Mouse (Mus musculus): ENCODE measurements around the gene Ecm1. TPM values are rescaled to one million over a fixed set of nuclear protein-coding genes. Genes with fewer than 3 reads are reported as not detected.

Ecm1 gene
- polyA plus RNA-seq (2011; ENCODE audit: insufficient read depth, insufficient read length, low replicate concordance, missing spikeins), result 26.4 and 38.2 TPM in 2 replicates

DNA sequence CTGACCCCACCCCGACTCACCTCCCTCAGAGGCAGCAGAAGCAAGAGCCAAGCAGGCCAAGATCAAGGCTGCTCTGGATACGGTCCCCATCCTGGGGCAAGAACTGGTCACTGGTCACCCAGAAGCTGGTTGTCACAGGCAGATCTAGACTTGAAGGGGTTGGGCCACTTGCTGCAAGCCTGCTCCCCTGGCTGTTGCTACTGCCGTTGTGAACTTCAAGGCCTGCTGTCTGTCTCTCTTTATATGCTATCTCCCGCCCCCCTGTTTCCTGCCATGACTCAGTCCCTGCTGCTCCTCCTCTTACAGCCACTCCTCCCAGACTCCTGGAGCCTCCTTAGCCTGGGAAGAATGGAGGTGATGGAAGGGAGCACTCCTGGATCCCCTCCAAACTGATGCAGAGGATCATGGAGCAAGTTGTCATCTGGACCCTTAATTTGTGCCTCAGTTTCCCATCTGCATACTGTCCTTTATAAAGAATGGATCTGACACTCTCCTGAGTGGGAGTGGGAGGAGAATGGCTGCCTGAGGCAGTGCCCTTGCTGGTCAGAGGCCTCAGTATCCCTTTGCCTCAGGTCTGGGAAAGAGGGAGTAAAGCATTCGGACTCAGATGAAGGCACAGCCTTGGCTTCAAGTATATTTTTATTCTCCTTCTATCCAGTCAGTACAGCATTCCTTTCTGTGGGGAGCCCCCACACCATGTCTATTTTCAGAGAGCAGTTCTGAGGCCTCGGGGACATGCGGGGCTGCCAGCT is at the start of gene Ecm1:
Ecm1 (minus strand) TSS at position 217 of the 752 bp plus-strand sequence.
- 62% methylated on average over 7 of the region's 7 CpGs for WGBS
- no peak within 1 kb of the TSS for H3K4me3 ChIP-seq (replicated peaks; ENCODE audit: control insufficient read depth, low read depth, low read length)
- peak within 1 kb of the TSS; percentile 50 for H3K27ac ChIP-seq (ENCODE audit: control insufficient read depth, insufficient read depth, low read depth, low read length, poor library complexity)
- H3K4me1 ChIP-seq (ENCODE audit: control insufficient read depth, insufficient read depth, low read length), result peaks cover 3% of the 10 kb centered on the region; the same call in 1 of the 2 replicates
- no peak for TF ChIP-seq CTCF (IDR thresholded peaks at IDR 0.05; ENCODE audit: control insufficient read depth, insufficient read depth, low read length)
- no peak for TF ChIP-seq POLR2A (IDR thresholded peaks at IDR 0.05; ENCODE audit: borderline replicate concordance, control insufficient read depth, low read depth, low read length)

DNA sequence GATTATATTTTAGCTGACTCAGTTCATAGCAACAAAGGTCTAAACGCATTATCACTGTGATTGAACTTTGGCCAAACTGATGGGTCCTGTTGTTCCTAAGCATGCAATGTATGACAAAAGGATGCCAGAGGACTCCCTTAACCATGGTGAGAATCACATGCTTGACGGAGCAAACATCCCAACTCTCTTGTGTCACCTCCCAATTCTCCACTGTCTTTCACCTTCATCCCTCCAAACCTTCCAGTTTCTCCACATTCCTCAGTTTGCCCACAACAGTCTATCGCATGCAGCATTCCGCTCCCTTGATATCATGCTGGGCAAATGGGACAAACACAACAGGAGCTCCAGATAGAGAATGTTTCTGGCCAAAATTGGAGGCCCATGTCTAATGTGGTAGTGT is 46.1 kb upstream of the Ecm1 start:
- TF ChIP-seq POLR2A (IDR thresholded peaks at IDR 0.05; ENCODE audit: borderline replicate concordance, control insufficient read depth, low read depth, low read length) (no peak), CTCF (IDR thresholded peaks at IDR 0.05; ENCODE audit: control insufficient read depth, insufficient read depth, low read length) (no peak)
- Histone ChIP-seq H3K27ac (ENCODE audit: control insufficient read depth, insufficient read depth, low read depth, low read length, poor library complexity) (no peak overlapping the region), H3K4me3 (replicated peaks; ENCODE audit: control insufficient read depth, low read depth, low read length) (no peak overlapping the region), H3K4me1 (ENCODE audit: control insufficient read depth, insufficient read depth, low read length) (no peaks in the 10 kb centered on the region)
- 90% methylated on average over 4 of the region's 4 CpGs for WGBS

DNA sequence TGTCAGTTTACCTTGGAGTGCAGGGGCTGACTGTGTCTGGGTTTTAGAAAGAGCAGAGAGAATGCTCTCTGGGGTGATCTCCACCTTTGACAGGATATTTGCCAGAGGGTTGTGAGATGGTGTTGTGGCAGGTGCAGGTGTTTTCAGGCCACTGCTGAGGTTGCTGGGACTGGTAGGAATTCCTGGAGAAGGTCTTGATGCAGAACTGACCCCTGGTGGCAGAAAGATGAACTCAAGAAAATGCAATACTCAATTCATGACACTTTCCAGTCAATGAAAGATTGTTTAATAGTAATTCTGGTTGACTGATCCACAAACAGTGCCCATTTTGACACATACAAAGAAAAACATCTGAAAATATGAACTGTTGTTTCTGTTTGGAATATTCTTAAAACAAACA is 32.6 kb upstream of the Ecm1 start:
- H3K4me3 ChIP-seq (replicated peaks; ENCODE audit: control insufficient read depth, low read depth, low read length), result no peak overlapping the region
- TF ChIP-seq POLR2A (IDR thresholded peaks at IDR 0.05; ENCODE audit: borderline replicate concordance, control insufficient read depth, low read depth, low read length), result no peak
- peak; percentile 34; the same call in 1 of the 2 replicates for TF ChIP-seq CTCF (IDR thresholded peaks at IDR 0.05; ENCODE audit: control insufficient read depth, insufficient read depth, low read length)

DNA sequence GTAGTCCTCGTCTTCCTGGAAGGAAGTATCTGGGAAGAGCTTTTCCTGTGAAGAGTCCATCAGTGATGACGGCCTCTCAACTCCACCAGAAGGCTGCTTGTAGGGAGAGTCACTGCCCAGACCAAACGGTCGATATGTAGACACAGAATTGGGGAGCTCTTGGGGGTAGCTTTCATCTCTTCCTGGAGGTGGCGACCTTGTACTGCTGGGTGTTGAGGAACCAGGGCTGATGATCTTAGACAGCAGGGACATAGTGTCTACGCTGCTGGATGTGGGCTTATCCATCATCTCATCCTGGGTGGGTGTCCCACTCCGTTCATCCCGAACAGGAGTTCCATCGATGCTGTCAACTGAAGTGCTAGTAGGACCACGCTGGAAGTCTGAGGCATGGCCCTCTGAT is 26.2 kb upstream of the Ecm1 start:
- no peaks in the 10 kb centered on the region for H3K4me1 ChIP-seq (ENCODE audit: control insufficient read depth, insufficient read depth, low read length)
- 89% methylated on average over 10 of the region's 10 CpGs for WGBS

More for the DNA sequence above, 32.6 kb upstream of the Ecm1 start:
- no peaks in the 10 kb centered on the region for H3K4me1 ChIP-seq (ENCODE audit: control insufficient read depth, insufficient read depth, low read length)
- no peak overlapping the region for H3K27ac ChIP-seq (ENCODE audit: control insufficient read depth, insufficient read depth, low read depth, low read length, poor library complexity)

DNA sequence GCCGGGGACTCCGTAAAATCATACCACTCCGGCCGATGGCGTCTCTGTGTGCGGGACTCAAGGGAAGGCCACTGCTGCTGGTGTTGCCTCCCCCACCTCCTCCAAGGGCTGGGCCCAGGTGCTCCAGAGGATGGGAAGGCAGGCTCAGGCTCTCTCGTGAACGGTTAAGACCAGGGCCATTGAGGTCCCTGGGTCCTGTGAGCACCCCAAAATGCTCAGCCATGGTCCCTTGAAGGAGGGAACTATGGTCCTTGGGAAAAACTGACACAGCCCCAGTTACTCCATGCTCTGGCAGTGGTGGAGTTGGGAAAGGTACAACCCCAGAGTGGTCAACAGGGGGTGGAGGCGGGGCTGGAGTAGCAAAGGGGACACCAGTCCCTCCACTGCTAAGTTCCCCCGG is 24.4 kb upstream of the Ecm1 start:
- H3K4me3 ChIP-seq (replicated peaks; ENCODE audit: control insufficient read depth, low read depth, low read length), result no peak overlapping the region
- TF ChIP-seq POLR2A (IDR thresholded peaks at IDR 0.05; ENCODE audit: borderline replicate concordance, control insufficient read depth, low read depth, low read length) (no peak), CTCF (IDR thresholded peaks at IDR 0.05; ENCODE audit: control insufficient read depth, insufficient read depth, low read length) (no peak)
- WGBS, result 87% methylated on average over 10 of the region's 10 CpGs
- no peaks in the 10 kb centered on the region for H3K4me1 ChIP-seq (ENCODE audit: control insufficient read depth, insufficient read depth, low read length)
- H3K27ac ChIP-seq (ENCODE audit: control insufficient read depth, insufficient read depth, low read depth, low read length, poor library complexity), result no peak overlapping the region

More for the DNA sequence above, 26.2 kb upstream of the Ecm1 start:
- peak; percentile 22; the same call in 1 of the 2 replicates for TF ChIP-seq CTCF (IDR thresholded peaks at IDR 0.05; ENCODE audit: control insufficient read depth, insufficient read depth, low read length)
- no peak for TF ChIP-seq POLR2A (IDR thresholded peaks at IDR 0.05; ENCODE audit: borderline replicate concordance, control insufficient read depth, low read depth, low read length)
- no peak overlapping the region for H3K27ac ChIP-seq (ENCODE audit: control insufficient read depth, insufficient read depth, low read depth, low read length, poor library complexity)
- no peak overlapping the region for H3K4me3 ChIP-seq (replicated peaks; ENCODE audit: control insufficient read depth, low read depth, low read length)

DNA sequence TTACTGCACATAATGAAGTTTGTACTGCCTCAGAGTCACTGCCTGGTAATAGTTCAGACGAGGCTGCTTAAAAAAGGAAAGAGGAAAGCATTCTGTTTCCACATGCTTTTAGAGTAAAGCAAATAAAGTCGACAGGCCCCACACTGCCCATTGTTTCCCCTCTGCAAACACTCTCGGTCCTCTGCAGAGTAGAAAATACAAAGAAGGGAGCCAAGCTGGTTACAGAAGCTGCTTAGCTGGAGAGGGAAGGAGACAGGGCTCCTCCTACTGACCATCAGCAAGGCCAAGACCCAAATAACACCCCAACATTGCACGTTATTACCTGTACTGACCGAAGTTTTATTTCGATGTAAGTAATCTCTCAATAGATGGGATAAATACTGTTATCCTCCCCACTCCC is 23.6 kb upstream of the Ecm1 start:
- WGBS, result 79% methylated on average over 6 of the region's 6 CpGs
- no peak overlapping the region for H3K27ac ChIP-seq (ENCODE audit: control insufficient read depth, insufficient read depth, low read depth, low read length, poor library complexity)
- TF ChIP-seq CTCF (IDR thresholded peaks at IDR 0.05; ENCODE audit: control insufficient read depth, insufficient read depth, low read length) (no peak), POLR2A (IDR thresholded peaks at IDR 0.05; ENCODE audit: borderline replicate concordance, control insufficient read depth, low read depth, low read length) (no peak)
- H3K4me3 ChIP-seq (replicated peaks; ENCODE audit: control insufficient read depth, low read depth, low read length), result no peak overlapping the region
- H3K4me1 ChIP-seq (ENCODE audit: control insufficient read depth, insufficient read depth, low read length), result no peaks in the 10 kb centered on the region

DNA sequence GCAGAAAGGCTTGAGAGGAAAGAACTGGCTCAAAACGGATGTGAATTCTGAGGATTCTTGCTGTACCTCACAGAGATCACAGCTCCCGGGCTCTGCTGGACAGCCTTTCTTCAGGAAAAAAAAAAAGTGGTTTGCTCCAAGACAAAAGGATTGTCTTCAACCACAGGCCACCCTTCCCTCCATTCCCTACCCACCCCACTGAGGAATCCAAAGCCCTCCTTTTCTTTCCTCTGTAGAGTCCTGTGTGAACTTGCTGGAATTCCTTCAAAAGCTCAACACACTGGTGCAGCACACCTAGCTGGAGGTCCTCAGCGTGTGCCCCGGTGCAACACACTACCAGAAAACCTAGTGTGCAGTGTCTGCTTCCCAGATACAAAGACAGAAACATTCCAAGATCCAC is 22.4 kb upstream of the Ecm1 start:
- Histone ChIP-seq H3K27ac (ENCODE audit: control insufficient read depth, insufficient read depth, low read depth, low read length, poor library complexity) (no peak overlapping the region), H3K4me3 (replicated peaks; ENCODE audit: control insufficient read depth, low read depth, low read length) (no peak overlapping the region), H3K4me1 (ENCODE audit: control insufficient read depth, insufficient read depth, low read length) (no peaks in the 10 kb centered on the region)
- WGBS, result 87% methylated on average over 4 of the region's 4 CpGs
- no peak for TF ChIP-seq CTCF (IDR thresholded peaks at IDR 0.05; ENCODE audit: control insufficient read depth, insufficient read depth, low read length)
- TF ChIP-seq POLR2A (IDR thresholded peaks at IDR 0.05; ENCODE audit: borderline replicate concordance, control insufficient read depth, low read depth, low read length), result no peak

DNA sequence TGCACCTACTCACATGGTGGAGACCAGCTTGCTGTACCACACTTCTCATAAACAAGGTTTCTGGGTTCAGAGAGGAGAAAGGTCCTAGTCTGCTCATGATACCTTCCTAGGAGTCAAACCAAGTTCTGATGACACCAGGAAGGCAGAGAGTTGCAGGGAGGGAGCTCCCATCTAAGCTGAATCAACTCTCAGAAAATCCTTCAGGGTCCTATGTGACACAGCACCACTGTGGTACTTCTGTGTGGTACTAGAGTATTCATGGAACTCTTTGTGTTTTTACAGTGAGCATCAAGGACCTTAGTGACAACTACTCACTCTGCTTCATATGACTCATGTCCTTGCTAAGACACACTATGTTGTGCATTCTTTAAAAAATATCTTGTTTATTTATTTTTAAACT is 21.3 kb upstream of the Ecm1 start:
- no peak for TF ChIP-seq CTCF (IDR thresholded peaks at IDR 0.05; ENCODE audit: control insufficient read depth, insufficient read depth, low read length)
- no peak for TF ChIP-seq POLR2A (IDR thresholded peaks at IDR 0.05; ENCODE audit: borderline replicate concordance, control insufficient read depth, low read depth, low read length)

More for the DNA sequence above, 21.3 kb upstream of the Ecm1 start:
- H3K27ac ChIP-seq (ENCODE audit: control insufficient read depth, insufficient read depth, low read depth, low read length, poor library complexity), result no peak overlapping the region
- H3K4me1 ChIP-seq (ENCODE audit: control insufficient read depth, insufficient read depth, low read length), result no peaks in the 10 kb centered on the region
- no peak overlapping the region for H3K4me3 ChIP-seq (replicated peaks; ENCODE audit: control insufficient read depth, low read depth, low read length)

All from bone marrow, adult 2 months (tissue).